Mouse (Mus musculus): Measurements from ENCODE around the gene Tanc2. TPM values are rescaled to one million over a fixed set of nuclear protein-coding genes. Genes with fewer than 3 reads are reported as not detected.

The Tanc2 gene
- polyA plus RNA-seq, 1 experiment from 2014 or later: 3.5 TPM

DNA sequence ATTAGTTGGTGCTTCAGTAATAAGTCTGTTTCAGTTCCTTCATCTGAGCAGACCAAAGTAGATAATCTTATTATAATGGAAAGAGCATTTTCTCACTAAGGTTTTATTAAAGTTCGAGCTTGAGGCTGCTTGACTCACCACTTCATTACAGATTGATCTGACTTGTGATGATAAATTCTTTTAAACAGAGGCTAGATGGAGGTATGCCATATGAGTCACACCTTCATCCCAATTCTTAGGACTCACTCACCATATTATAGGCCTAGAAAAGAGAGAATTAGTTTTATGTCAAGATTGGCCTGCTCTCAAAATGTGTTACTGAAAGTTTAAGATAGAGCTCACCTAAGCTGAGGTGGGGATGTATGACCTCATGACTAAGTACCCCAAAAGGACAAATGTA is 153.4 kb downstream of the Tanc2 start:
- Histone ChIP-seq H3K9ac (ENCODE audit: low read depth, low read length) (no peak overlapping the region), H3K27ac (ENCODE audit: low read depth, low read length) (no peak overlapping the region), H3K36me3 (ENCODE audit: control insufficient read depth, insufficient read depth) (no peaks in the 10 kb centered on the region), H3K9me3 (ENCODE audit: control insufficient read depth) (no peaks in the 10 kb centered on the region), H3K4me2 (replicated peaks; ENCODE audit: low read depth) (no peak overlapping the region), H3K4me3 (ENCODE audit: low read depth, low read length) (no peak overlapping the region), H3K4me1 (replicated peaks; ENCODE audit: control insufficient read depth, insufficient read depth, low read length) (no peaks in the 10 kb centered on the region), H3K27me3 (replicated peaks; ENCODE audit: control insufficient read depth, insufficient read depth, low read length) (no peaks in the 10 kb centered on the region)
- no peak for ATAC-seq
- TF ChIP-seq CTCF (IDR thresholded peaks at IDR 0.05; ENCODE audit: low read depth): no peak
- 80% methylated on average over 1 of the region's 1 CpGs for WGBS

DNA sequence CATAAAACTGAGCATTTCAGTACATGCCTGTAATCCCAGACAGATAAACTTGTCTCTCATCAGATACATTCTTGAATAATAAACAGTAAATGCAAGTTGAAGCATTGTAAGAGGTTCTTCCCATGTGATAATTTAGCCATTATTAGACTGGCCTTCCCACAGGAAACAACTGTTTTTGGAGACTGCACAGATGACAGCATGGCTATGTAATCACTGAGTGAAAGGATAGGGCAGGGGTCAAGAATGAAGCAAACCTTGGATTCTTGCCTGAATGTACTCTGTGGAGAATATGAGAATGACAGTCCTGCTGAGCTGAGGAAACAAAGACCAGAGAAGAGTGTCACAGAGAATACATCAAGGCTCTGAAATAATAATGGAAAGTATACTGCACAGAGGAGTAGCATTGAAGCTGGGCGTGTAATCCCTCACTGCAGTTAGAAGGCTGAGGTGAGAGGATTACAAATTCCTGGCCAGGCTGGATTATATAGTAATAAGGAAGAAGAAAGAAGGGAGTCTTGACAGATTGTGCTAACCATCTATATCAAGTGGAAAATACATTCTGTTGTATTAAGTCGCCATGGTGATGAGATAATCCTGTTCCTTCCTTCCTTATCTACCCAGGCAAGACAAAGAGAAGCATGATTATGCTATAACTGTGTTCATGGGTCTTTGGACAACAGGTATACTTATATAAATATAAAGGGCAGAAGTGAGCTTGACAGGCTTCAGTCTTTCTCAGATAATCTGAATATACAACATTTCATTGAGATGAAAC is 159.7 kb downstream of the Tanc2 start:
- ATAC-seq: no peak
- H3K4me2 ChIP-seq (replicated peaks; ENCODE audit: low read depth): no peak overlapping the region
- no peak overlapping the region for H3K27ac ChIP-seq (ENCODE audit: low read depth, low read length)
- H3K4me1 ChIP-seq (replicated peaks; ENCODE audit: control insufficient read depth, insufficient read depth, low read length): no peaks in the 10 kb centered on the region
- TF ChIP-seq CTCF (IDR thresholded peaks at IDR 0.05; ENCODE audit: low read depth): no peak
- no peaks in the 10 kb centered on the region for H3K36me3 ChIP-seq (ENCODE audit: control insufficient read depth, insufficient read depth)
- no peak overlapping the region for H3K9ac ChIP-seq (ENCODE audit: low read depth, low read length)
- no peak overlapping the region for H3K4me3 ChIP-seq (ENCODE audit: low read depth, low read length)
- no peaks in the 10 kb centered on the region for H3K9me3 ChIP-seq (ENCODE audit: control insufficient read depth)
- no peaks in the 10 kb centered on the region for H3K27me3 ChIP-seq (replicated peaks; ENCODE audit: control insufficient read depth, insufficient read depth, low read length)
- 62% methylated on average over 2 of the region's 2 CpGs for WGBS

DNA sequence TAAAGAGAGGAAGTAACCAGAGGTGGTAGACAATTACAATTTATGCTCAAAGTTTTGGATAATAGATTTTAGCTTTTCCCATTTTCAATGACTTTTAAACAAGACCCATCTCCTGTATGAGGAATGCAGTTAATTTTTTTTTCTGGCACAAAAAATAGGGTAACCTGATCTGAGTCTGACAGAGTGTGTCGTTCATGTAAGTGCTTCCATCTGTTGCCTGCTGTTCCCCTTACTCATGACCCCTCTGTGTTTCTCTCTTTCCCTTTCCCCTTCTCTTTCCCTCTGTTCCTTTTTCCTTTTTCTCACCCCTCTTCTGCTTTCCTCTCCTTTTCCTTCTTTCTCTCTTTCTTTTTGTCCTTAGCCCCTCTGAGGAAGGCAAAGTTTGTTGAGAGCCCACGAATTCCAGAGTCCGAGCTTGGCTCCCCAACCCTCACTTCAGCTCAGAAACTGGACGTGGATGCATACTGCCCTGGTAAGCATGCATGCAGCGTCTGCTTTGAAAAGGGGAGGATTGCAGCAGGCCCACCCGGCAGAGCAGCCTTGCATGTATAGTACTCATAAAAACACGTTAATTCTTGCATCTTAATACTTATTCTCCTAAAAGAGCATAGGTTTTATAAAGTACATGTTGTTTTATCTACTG is 168.9 kb downstream of the Tanc2 start:
- 0 out of 2 replicates have a peak, but pooled peaks cover 2% of the 10 kb centered on the region for H3K4me1 ChIP-seq (replicated peaks; ENCODE audit: control insufficient read depth, insufficient read depth, low read length)
- H3K9me3 ChIP-seq (ENCODE audit: control insufficient read depth): no peaks in the 10 kb centered on the region
- H3K4me2 ChIP-seq (replicated peaks; ENCODE audit: low read depth): no peak overlapping the region
- no peaks in the 10 kb centered on the region for H3K36me3 ChIP-seq (ENCODE audit: control insufficient read depth, insufficient read depth)
- no peak overlapping the region for H3K9ac ChIP-seq (ENCODE audit: low read depth, low read length)
- H3K27ac ChIP-seq (ENCODE audit: low read depth, low read length): no peak overlapping the region
- TF ChIP-seq CTCF (IDR thresholded peaks at IDR 0.05; ENCODE audit: low read depth): no peak
- no peaks in the 10 kb centered on the region for H3K27me3 ChIP-seq (replicated peaks; ENCODE audit: control insufficient read depth, insufficient read depth, low read length)
- 57% methylated on average over 7 of the region's 7 CpGs for WGBS
- no peak for ATAC-seq
- H3K4me3 ChIP-seq (ENCODE audit: low read depth, low read length): no peak overlapping the region

DNA sequence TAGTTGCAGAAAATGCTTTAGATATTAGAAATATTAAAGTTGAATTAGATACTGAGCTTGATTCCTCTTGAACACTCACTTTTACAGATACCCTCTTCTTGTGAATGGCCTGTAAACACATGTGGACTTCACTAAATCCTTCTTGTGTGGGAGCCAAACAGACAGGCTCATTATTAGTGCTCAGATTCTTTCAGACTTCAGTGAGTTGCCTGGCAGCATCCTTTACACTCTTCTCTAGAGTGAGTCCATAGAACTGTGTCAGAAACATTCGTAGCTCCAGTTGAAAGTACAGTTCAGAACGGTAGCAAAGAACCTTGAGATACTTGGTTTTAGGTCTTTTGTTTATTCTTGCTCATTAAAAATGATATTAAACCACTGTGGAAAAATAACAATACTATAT is 169.6 kb downstream of the Tanc2 start:
- Histone ChIP-seq H3K4me1 (replicated peaks; ENCODE audit: control insufficient read depth, insufficient read depth, low read length) (0 out of 2 replicates have a peak, but pooled peaks cover 2% of the 10 kb centered on the region), H3K4me2 (replicated peaks; ENCODE audit: low read depth) (no peak overlapping the region), H3K36me3 (ENCODE audit: control insufficient read depth, insufficient read depth) (no peaks in the 10 kb centered on the region), H3K27me3 (replicated peaks; ENCODE audit: control insufficient read depth, insufficient read depth, low read length) (no peaks in the 10 kb centered on the region), H3K4me3 (ENCODE audit: low read depth, low read length) (no peak overlapping the region), H3K9me3 (ENCODE audit: control insufficient read depth) (no peaks in the 10 kb centered on the region), H3K27ac (ENCODE audit: low read depth, low read length) (no peak overlapping the region), H3K9ac (ENCODE audit: low read depth, low read length) (no peak overlapping the region)
- 63% methylated on average over 2 of the region's 2 CpGs for WGBS
- no peak for ATAC-seq
- no peak for TF ChIP-seq CTCF (IDR thresholded peaks at IDR 0.05; ENCODE audit: low read depth)

DNA sequence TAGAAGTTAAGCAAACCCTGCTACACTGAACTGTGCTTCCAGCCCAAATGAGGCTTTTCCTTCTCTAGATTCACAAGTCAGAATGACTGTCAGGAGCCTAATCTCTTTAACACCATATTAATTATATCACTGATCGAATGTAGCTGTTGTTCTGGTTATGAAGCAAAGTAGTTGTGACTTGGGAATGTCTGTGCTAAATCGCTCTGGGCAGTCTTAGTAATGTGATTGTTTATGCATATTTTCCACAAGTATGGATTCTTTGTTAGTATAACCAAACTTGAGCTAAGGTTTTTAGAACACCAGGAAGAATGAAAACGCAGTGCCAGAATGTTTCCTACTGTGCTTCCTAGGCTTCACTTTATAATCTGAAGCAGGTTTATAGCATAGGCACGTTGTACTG is 170.6 kb downstream of the Tanc2 start:
- no peak for ATAC-seq

DNA sequence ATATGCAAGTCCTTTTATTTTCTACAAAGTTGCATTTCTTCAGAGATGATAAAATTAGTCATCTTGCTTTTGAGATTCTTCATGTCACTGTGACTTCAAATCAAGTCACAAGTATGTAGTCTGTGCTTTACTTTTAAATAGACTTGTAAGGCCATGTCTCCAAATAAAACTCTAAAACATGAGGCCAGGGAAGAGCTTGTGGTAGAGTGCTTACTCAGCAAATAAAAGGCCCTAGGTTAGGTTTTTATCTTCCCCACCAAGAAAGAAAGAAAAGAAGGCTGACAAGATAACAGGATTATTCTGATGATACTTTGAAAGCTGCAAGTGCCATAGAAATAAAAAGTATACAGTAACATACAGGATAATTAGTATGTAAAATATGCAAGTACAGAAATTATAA is 188.0 kb downstream of the Tanc2 start:
- H3K4me1 ChIP-seq (replicated peaks; ENCODE audit: control insufficient read depth, insufficient read depth, low read length): no peaks in the 10 kb centered on the region
- no peak overlapping the region for H3K9ac ChIP-seq (ENCODE audit: low read depth, low read length)
- no peaks in the 10 kb centered on the region for H3K9me3 ChIP-seq (ENCODE audit: control insufficient read depth)
- no peak overlapping the region for H3K4me3 ChIP-seq (ENCODE audit: low read depth, low read length)
- H3K36me3 ChIP-seq (ENCODE audit: control insufficient read depth, insufficient read depth): peaks cover 3% of the 10 kb centered on the region; the same call in 1 of the 2 replicates
- ATAC-seq: no peak
- no peak overlapping the region for H3K4me2 ChIP-seq (replicated peaks; ENCODE audit: low read depth)
- H3K27me3 ChIP-seq (replicated peaks; ENCODE audit: control insufficient read depth, insufficient read depth, low read length): no peaks in the 10 kb centered on the region
- H3K27ac ChIP-seq (ENCODE audit: low read depth, low read length): no peak overlapping the region
- no peak for TF ChIP-seq CTCF (IDR thresholded peaks at IDR 0.05; ENCODE audit: low read depth)

More for the DNA sequence above, 170.6 kb downstream of the Tanc2 start:
- 0 out of 2 replicates have a peak, but pooled peaks cover 2% of the 10 kb centered on the region for H3K4me1 ChIP-seq (replicated peaks; ENCODE audit: control insufficient read depth, insufficient read depth, low read length)
- no peak overlapping the region for H3K4me3 ChIP-seq (ENCODE audit: low read depth, low read length)
- no peak overlapping the region for H3K4me2 ChIP-seq (replicated peaks; ENCODE audit: low read depth)
- WGBS: 51% methylated on average over 4 of the region's 4 CpGs
- H3K9ac ChIP-seq (ENCODE audit: low read depth, low read length): no peak overlapping the region
- no peaks in the 10 kb centered on the region for H3K27me3 ChIP-seq (replicated peaks; ENCODE audit: control insufficient read depth, insufficient read depth, low read length)
- H3K9me3 ChIP-seq (ENCODE audit: control insufficient read depth): no peaks in the 10 kb centered on the region
- no peaks in the 10 kb centered on the region for H3K36me3 ChIP-seq (ENCODE audit: control insufficient read depth, insufficient read depth)
- no peak for TF ChIP-seq CTCF (IDR thresholded peaks at IDR 0.05; ENCODE audit: low read depth)
- no peak overlapping the region for H3K27ac ChIP-seq (ENCODE audit: low read depth, low read length)

Measured in intestine, postnatal 0 days (tissue).